Mouse (Mus musculus): Measurements from ENCODE around the gene Spag4.

Spag4 gene

DNA sequence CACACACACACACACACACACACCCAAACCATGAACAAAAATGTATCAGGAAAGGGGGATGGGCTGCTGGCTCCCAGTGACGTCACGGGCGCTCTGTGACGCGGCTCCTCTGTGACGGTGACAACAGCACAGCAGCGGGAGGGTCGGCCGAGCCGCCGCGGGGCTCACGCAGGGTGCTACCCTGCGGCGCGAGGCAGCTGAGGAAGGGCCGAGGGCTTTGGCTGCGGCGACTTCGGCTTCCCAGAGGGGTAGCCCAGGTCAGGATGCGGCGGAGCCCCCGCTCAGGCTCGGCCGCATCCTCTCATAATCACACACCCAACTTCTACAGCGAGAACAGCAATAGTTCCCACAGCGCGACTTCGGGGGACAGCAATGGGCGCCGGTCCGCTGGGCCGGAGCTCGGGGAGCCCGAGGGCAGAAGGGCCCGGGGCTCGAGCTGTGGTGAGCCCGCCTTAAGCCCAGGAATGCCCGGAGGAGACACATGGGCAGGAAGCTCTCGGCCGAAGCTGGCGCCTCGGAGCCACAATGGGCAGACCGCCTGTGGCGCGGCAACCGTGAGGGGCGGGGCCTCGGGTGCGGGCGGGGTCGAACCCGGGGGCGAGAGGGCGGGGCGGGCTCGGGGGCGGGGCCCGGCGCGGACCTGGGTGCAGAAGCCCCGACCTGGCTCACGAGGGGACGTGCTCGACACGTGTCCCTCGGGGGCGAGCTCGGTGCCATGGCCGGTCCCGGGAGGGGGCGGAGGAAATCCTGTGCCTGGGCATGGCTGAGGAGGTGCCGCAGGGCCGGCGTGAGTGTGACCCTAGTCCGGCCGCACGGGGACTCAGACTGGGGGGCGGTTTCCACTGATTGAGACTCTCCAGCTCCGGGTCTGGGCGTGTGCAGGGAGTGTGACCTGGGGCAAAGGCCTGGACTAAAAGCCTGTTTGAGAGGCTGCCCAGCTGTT lies at the start of gene Spag4:
Gene Spag4, plus strand, starts transcription at position 77 of the 943 bp plus-strand sequence.
- DNase-seq (ENCODE audit: low spot score in 2 of 2), result peak; percentile 80 to 84

DNA sequence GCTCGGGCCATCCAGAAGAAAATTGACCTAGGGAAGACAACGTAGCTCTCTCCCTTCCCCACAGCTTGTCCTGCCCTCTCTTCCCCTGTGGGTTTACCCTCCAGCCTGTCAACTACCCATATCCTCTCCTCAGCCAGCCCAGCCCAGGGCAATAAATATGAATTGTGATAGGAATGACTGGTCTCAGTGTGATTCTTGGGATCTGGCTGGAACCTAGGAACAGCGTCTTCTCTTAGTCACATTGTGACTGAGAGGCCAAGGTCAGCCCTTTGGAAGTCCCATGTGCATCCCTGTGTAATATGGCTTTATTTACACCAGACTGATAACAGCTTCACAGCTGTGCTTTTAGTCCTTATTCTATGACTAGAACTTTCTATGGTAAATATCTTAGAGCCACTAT lies 46.9 kb upstream of the Spag4 start:
- no peak for DNase-seq (ENCODE audit: low spot score in 2 of 2)

DNA sequence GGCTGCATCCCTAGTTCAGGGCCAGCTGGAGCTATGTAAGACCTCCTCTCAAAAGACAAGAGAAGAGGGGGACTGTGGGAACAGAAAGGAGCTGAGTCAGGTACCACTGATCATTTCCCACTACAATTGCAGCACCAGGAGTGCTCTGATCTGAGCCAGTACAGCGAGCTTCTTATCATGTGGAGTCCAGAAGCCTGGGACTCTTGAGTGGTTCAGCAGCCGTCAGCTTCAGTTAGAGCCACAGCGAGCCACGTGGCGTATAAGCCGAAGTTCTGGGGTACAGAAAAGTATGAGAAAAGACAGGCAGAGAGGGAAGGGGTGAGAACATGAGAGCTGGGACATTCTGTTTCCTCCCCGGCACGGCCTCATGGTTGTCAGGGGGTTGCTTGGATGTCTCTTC lies 43.8 kb upstream of the Spag4 start:
- DNase-seq (ENCODE audit: low spot score in 2 of 2), result no peak

DNA sequence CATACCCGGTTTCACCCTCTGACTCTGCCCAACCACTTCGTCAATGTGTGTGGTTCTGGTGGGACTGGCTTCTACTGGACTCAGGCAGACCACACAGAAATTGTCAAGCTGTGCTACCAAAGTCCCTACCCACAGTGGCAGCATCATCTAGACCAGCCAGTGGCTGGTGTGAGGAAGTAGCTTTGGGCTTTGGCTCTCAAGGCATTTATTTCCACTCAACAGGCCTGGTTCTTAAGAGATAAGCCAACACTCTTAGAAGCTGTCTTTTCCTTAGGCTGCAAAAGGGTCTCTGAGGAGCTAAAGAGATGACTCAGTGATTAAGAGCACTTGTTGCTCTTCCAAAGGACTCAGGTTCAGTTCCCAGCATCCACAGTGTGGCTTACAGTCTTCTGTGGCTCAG lies 43.2 kb upstream of the Spag4 start:
- DNase-seq (ENCODE audit: low spot score in 2 of 2), result no peak

DNA sequence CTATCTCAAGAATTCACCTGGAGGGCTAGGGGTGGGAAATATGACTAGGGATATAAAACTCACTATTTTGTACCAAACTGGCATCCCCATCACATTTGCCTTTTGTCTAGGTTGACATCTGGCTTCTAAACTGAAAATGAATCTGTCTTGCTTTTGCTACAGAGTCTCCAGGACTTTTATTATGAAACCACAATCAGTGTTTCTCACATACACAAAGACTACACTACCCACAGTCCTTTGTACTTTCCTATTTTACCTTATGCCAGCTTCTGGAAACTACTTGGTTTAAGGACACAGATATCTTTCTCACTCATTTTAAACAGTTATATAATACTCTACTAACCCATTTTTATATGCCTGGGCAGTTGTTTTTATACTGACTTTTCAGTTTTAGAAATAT lies 39.5 kb upstream of the Spag4 start:
- DNase-seq (ENCODE audit: low spot score in 2 of 2), result no peak

DNA sequence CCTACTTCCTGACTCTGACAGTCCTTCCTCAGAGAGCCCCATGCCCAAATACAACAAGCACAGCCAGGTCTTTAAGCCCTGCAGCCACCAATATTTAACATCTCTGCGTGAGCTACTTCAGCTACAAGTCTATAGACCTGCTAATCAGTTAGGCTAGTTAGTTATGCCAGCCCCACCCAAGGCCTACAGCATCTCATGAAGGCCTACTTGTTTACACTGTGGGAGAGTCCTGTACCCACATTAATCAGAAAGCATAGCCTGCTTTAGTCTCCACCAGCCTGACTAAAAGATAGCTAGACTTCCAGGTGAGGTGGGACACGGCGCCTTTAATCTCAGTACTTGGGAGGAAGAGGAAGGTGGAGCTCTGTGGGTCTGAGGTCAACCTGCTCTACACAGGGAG lies 25.6 kb upstream of the Spag4 start:
- no peak for DNase-seq (ENCODE audit: low spot score in 2 of 2)

DNA sequence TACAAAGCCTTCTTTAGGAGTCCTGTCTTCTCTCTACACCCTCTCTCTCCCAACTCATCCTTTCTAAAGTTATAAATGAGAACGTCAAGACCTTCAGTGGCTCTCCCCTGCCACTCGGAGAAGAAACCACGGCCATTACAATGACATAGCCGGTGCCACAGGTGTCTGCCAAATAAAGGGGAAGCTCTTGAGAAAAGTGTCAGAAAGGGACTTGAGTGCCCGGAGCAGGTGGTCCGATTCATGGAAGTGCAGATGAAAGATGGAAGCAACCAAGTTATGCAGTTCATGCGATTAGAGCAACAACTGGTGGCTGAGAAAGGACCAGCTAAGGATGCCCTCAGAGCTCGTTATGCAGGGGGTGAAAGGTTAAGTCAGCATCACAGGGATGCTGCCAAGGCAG lies 22.1 kb upstream of the Spag4 start:
- no peak for DNase-seq (ENCODE audit: low spot score in 2 of 2)

DNA sequence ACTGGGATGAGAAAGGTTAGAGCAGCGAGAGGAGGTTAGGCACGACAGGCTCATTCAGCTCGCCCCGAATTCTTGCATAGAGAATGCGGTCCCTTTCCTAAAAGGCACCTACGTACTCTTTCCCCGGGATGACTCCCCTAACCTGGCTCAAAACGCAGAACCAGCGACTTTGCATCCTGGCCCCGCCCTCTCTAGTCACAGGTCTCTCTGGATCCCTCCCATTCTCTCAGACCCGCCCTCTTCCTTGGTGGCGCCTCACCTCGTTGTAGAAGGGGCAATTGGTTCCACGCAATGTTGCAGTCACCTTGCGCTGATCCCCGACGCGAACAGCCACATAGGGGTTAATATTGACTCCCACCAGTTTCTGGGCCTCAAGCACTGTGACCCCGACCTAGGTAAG lies 17.0 kb upstream of the Spag4 start:
- DNase-seq (ENCODE audit: low spot score in 2 of 2), result no peak

DNA sequence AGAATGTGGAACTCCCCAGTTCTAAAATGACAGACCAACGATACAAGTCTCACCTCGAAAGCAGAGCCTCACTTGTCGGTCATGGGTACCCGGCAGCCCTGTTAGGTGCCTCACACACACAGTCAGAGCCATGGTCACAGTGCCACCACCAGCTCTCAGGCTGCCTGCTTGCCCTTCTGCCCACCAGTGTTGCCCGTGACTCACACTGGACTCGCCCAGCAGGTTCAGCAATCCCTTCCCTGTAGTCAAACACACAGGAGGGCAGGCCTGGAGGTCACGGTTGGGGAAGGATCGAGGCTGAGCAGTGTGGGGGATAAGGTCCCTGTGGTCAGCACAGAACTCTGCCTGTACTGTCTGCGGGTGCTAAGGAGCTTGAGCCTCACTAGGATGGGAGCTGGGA lies 12.2 kb upstream of the Spag4 start, which contains the start of gene Fer1l4:
Gene Fer1l4, minus strand, starts transcription at position 132 of the 400 bp plus-strand sequence.
- no peak for DNase-seq (ENCODE audit: low spot score in 2 of 2)

DNA sequence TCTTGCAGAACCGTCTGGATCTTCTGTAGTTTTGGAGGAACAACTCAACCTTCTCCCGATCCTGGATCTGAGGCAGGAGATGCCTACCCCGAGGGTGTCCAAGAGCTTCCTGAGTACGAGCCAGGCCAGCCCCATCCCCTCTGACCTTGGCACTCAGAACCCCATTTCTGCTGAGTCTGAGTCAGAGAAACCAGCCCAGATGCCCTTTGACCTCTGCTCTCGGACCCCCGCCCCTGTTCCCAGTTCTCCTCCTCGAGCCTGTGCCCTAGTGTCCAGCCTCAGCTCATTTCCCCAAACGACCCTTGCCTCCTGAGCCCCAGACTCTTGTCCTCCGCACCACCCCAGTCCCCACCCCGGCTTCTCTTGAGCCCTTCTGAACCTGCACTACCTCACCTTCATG lies 1.2 kb downstream of the Spag4 start:
- no peak for DNase-seq (ENCODE audit: low spot score in 2 of 2)

DNA sequence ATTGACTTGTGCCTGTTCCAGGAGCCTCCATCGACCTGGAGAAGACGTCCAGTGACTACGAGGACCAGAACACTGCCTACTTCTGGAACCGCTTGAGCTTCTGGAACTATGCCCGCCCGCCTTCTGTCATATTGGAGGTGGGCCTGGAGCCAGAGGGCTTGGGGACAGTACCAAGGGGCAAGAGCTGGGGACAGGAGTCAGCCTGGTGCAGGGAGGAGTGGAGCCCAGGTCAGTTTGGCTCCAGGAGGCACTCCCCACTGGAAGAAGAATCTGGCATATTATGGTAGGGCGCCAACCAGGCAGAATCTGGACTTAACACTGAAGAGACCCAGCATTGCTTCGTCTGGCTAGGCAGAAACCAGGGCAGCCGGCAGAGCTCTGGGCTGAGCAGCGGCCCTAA lies 2.9 kb downstream of the Spag4 start:
- no peak for DNase-seq (ENCODE audit: low spot score in 2 of 2)

DNA sequence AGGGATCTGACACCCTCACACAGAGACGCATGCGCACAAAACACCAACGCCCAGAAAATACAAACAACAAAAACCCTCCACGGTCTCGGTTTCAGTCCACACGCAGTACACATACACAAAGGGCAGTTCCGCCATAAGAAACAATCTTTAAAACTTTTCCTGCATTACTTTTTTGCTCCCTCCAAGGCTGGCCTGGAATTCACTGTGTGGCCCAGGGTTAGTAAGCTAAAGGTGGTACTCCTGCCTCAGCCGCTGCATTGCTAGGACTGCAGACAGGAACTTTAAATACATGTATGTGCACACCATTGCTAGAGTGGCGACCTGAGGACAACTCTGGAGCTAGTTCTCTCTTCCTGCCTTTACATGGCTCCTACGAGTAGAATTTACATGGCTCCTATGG lies 6.3 kb downstream of the Spag4 start:
- DNase-seq (ENCODE audit: low spot score in 2 of 2), result no peak

DNA sequence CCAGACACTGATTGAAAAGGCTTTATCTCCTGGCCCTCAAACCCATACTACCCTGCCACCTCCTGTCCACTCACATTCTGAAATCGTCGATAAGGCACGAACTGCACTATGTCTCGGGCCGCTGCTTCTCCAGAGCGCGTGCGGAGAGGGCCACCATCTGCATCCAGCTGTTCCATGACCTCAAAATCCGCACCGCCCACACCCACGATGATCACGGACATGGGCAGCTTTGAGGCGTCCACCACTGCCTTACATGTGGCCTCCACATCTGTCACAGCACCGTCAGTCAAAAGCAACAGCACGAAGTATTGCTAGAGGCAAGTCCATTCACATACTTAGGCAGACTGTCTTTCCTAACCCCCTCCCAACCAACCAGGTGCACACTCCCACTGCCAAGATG lies 8.8 kb downstream of the Spag4 start:
- DNase-seq (ENCODE audit: low spot score in 2 of 2), result no peak

DNA sequence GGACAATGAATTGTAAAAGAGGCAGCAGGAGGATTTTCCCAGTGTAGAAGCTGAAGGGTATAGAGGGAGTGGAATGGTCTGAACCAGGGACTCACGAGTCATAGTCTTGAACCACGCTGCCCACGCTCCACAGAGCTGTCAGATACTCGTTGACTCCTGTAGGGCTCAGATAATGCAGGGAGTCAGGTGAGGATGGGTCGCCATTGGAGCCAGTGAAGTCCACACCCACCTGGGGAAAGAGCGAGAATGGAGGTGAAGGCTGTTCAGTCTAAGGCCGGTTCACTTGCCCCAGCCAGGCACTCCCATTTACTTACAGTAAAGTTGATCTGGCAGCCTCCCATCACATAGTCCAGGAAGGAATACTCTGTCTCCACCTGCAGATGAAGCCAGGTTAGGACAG lies 12.5 kb downstream of the Spag4 start:
- DNase-seq (ENCODE audit: low spot score in 2 of 2), result no peak

DNA sequence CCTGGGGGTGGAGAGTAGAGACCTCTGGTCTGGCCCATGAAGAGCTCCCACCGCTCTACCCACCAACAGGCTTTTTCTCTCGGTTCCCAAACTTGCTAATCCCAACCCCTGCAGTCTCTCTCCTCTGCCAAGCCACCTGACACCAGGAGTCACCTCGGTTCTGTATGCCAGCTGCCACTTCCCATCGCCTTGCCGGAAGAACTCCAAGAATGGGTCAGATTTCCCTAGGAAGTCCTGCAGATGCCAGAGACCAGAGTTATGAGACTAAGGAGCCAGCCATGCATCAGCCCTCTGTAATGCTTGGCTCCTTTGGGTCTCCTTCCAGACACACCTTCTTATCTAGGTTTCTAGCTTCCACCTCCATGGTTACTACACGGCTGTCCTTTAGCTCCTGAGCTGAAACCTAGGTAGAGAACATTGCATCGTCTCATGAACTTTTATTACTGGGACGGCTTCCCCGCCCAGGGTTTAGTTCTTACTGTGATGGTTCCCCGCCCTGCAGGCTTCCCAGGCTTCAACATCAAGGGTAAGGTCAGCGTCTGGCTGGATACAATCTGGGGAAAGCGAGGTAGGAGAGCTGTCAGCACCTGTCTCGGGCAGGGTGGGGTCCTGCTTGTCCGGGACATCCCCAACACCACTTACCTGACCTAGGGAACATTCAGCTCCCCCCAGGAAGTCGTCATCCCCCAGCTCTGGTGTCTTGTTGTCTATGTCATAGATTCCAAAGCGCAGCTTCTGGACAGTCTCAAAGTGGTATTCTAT lies 13.6 kb downstream of the Spag4 start:
- DNase-seq (ENCODE audit: low spot score in 2 of 2), result no peak

DNA sequence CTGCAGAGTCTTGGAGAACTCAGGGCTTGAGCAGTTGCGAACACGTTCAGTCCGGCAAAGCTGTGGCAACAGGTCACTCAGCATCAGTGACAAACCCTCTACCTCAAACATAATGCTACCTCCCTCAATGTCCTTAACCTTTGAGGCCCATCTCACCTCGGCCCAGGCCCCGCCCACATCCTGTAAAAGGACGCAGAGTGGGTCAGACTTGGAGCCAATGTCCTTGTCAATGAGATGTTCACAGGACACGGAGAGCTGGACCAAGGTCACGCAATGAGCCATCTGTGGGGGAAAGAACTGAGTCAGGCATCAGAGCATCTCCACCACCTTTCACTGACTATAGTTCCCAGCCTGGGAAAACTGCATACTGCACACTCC lies 14.2 kb downstream of the Spag4 start:
- no peak for DNase-seq (ENCODE audit: low spot score in 2 of 2)

DNA sequence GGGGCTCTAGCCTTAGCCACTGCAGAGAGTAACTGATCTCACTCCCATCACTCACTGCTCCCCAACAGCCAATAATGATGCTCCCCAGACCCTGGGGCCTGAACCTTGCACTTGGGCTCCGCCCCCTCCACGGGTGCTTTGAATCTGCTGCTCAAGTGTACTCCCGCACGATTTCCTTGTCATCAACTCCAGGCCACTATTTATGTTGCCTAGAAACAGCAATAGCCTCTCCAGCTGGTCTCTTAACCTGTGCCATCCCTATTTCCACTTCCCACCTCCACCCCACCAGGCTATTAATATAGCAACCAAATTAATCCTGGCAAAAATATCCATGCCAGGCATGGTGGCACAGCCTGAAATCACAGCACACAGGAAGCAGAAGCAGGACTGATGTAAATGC lies 14.7 kb downstream of the Spag4 start:
- DNase-seq (ENCODE audit: low spot score in 2 of 2), result no peak

DNA sequence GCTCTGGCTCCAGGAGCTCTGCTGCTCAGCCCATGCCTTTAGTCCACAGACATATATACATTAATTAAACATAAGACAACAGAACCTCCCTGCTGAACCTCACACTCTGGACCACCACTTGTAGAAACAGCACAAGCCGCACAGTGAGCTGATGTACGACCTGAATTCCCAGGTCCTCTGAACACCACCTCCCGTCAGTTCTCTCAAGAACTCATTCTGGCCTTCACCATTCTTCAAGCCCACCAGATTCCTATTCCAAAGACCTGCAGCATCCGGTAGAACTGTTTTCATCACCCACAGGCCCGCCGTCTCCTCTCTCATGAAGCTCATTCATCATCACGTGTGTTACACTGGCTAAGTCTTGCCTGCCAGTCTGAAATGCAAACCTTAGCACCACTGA lies 15.4 kb downstream of the Spag4 start:
- no peak for DNase-seq (ENCODE audit: low spot score in 2 of 2)

DNA sequence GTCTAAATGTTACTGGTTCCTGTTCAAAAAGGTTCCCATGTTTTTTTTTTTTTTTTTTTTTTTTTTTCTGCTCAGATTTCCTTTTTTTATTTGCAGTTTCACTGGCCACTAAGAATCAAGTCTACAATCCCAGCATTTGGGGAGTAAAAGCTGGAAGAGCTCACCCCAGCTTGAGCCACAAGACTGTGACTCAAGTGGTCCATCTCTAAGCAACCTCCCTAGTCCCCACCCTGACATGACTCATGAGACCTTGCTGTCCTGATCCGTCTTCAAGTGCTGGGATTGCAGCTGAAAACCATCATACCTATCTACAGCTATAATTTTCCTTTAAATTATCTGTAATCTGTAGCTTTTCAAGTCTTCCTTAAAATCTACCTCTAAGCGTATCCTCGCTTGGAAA lies 19.6 kb downstream of the Spag4 start:
- no peak for DNase-seq (ENCODE audit: low spot score in 2 of 2)

DNA sequence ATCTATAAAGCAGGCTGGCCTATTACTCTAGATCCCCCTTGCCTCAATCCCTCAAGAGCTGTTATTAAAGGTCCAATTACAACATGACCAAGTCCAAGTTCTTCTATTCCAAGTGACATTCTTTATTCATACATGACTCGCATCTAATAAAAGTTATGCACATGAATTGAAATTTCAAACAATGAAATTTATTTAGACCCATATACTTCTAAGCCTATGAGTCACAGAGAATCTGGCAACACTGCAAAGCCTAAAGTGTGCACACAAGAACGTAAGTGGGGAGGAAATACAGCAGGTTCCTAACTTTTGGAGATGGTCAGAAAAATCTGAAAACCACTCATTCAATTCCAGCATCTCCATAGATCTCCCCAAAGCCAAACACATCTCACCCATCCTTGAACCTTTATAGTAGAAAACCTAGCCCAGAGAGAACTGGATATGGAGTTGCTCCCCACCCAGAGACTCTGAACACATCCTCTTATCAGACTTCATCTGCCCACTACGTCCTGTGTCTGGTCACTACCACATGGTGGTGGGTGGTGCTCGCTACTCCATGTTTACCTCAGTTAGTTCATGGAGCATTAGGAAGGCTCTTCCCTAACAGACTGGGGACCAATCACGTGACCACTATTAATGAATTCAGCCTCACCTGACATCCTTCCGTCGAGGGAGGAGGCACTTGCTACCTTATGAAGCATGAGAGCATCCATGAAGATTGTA lies 22.6 kb downstream of the Spag4 start:
- DNase-seq (ENCODE audit: low spot score in 2 of 2), result no peak

DNA sequence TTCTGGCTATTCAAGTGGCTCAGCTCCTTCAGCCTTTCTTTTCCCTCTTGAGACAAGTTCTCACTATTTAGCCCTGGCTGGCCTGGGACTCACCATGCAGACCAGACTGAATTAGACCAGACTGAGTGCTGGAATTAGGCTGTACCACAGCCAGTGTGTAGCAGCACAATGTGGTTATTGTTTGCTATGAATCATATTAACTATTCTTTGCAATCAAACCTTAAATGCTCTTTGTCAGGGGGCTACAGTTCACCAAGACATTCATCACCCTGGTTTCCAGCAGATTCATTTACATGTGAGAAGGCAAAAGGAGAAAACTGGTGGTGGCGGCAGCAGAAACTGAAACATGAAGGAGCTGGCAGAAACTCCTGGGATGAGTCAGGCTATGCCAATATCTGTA lies 24.8 kb downstream of the Spag4 start:
- DNase-seq (ENCODE audit: low spot score in 2 of 2), result no peak

DNA sequence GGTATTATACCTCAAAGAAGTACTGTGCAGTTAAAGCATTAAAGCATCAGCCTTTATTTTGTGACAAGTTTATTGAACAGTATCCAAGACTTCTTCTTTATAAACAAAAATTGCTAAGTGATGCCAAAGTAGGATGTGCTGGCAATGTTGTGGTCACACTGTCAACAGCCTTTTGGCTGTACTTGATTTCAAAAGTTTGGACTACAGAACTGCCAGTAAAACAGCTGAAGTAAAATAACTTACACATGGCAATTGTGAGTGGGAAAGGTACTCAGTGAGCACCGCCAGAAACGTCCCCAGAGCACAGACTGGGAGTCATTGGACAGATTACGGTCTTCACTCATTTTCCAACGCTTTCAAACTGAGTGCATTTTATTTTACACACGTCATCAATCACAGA lies 27.0 kb downstream of the Spag4 start:
- no peak for DNase-seq (ENCODE audit: low spot score in 2 of 2)
